Mouse (Mus musculus) spleen, adult 2 months (tissue): ENCODE measurements around the gene Gabbr2.

Source experiments
- CTCF ChIP-seq: fragments of 200-500 bp; IDR thresholded peaks from 2 replicates; pipeline ENCODE4 v1.5.1; 2011; ENCODE audit warnings: mild to moderate bottlenecking, inconsistent platforms; ENCODE audit not compliant: insufficient read depth, insufficient read length, insufficient replicate concordance; ENCODE audit errors: extremely low read depth
- POLR2A ChIP-seq: fragments of 200-500 bp; IDR thresholded peaks from 2 replicates; pipeline ENCODE4 v1.6.1; 2011; ENCODE audit warnings: low read depth, low read length, inconsistent platforms

DNA sequence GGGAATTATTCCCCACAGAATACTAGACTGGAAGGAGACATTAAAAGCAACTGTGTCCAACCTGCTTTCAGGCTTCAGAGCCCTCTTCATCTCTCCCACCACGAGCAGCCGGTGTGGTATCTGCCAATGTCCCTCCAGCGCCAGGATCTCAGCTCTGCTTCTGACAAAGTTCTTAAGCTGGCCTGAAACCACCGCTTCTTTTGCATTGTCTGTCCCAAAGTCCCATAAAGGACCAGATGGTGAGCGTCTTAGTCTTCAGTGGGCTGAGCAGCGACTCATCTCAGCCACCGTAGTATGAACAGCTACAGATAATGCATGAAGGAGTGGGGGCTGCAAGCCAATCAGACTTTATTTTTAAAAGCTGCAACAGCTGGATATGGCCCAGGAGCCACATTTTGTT lies 107.5 kb downstream of the Gabbr2 start:
- TF ChIP-seq CTCF (no peak), POLR2A (no peak)
